Comparison of ENCODE assay signal across 7 mouse cellular contexts in genomic region chr11:3337961-3338360, GRCm38 (mm10). TPM values are rescaled to one million over a fixed set of nuclear protein-coding genes. Genes with fewer than 3 reads are reported as not detected.
DNase-seq lines count a peak whose midpoint lies in the region; ATAC-seq lines count a peak whose summit lies in the region.

No protein-coding gene starts in this region.

- H3K36me3 ChIP-seq in kidney, embryonic 15.5 days = peaks cover 12% of the 10 kb centered on the region
- H3K36me3 ChIP-seq in embryonic facial prominence, embryonic 15.5 days = peaks cover 9% of the 10 kb centered on the region; the same call in 1 of the 2 replicates
- peaks cover 6% of the 10 kb centered on the region; the same call in 1 of the 2 replicates for H3K36me3 ChIP-seq in hindbrain, embryonic 16.5 days (ENCODE audit: control insufficient read depth, insufficient read depth, low read length)
- peaks cover 5% of the 10 kb centered on the region; the same call in 1 of the 2 replicates for H3K36me3 ChIP-seq in neural tube, embryonic 12.5 days

- no peaks in the 10 kb centered on the region for H3K9me3 ChIP-seq in kidney, embryonic 15.5 days (replicated peaks)
- H3K9me3 ChIP-seq in embryonic facial prominence, embryonic 15.5 days (replicated peaks) = no peaks in the 10 kb centered on the region
- H3K9me3 ChIP-seq in hindbrain, embryonic 16.5 days (ENCODE audit: control insufficient read depth, low read length) = no peaks in the 10 kb centered on the region
- H3K9me3 ChIP-seq in neural tube, embryonic 12.5 days = no peaks in the 10 kb centered on the region

- no peak overlapping the region for H3K9ac ChIP-seq in kidney, embryonic 15.5 days
- no peak overlapping the region for H3K9ac ChIP-seq in embryonic facial prominence, embryonic 15.5 days
- no peak overlapping the region for H3K9ac ChIP-seq in hindbrain, embryonic 16.5 days (ENCODE audit: low read depth, low read length)
- 0 out of 2 replicates have a peak overlapping the region, but pooled peaks have one; percentile 22 for H3K9ac ChIP-seq in neural tube, embryonic 12.5 days

- no peak overlapping the region for H3K4me2 ChIP-seq in kidney, embryonic 15.5 days
- H3K4me2 ChIP-seq in embryonic facial prominence, embryonic 15.5 days (replicated peaks) = no peak overlapping the region
- H3K4me2 ChIP-seq in hindbrain, embryonic 16.5 days (ENCODE audit: low read length) = no peak overlapping the region
- 0 out of 2 replicates have a peak overlapping the region, but pooled peaks have one; percentile 21 for H3K4me2 ChIP-seq in neural tube, embryonic 12.5 days (replicated peaks)

- no peaks in the 10 kb centered on the region for H3K27me3 ChIP-seq in kidney, embryonic 15.5 days
- no peaks in the 10 kb centered on the region for H3K27me3 ChIP-seq in embryonic facial prominence, embryonic 15.5 days
- H3K27me3 ChIP-seq in hindbrain, embryonic 16.5 days (replicated peaks; ENCODE audit: control insufficient read depth, insufficient read depth, low read length) = no peaks in the 10 kb centered on the region
- no peaks in the 10 kb centered on the region for H3K27me3 ChIP-seq in neural tube, embryonic 12.5 days (replicated peaks)

- ATAC-seq in kidney, embryonic 15.5 days (replicated peaks; ENCODE audit: low FRiP score) = 0 out of 2 replicates have a peak, but pooled peaks have one; percentile 2
- ATAC-seq in embryonic facial prominence, embryonic 15.5 days (ENCODE audit: insufficient number of reproducible peaks, low FRiP score, low TSS enrichment, low read depth) = no peak
- no peak for ATAC-seq in hindbrain, embryonic 16.5 days
- peak; percentile 25; the same call in 1 of the 2 replicates for ATAC-seq in neural tube, embryonic 12.5 days (ENCODE audit: low FRiP score, low read depth)

- peaks cover 32% of the 10 kb centered on the region for H3K4me1 ChIP-seq in kidney, embryonic 15.5 days
- H3K4me1 ChIP-seq in embryonic facial prominence, embryonic 15.5 days = peaks cover 20% of the 10 kb centered on the region
- peaks cover 15% of the 10 kb centered on the region for H3K4me1 ChIP-seq in hindbrain, embryonic 16.5 days (ENCODE audit: control insufficient read depth, insufficient read depth, low read depth, low read length)
- peaks cover 17% of the 10 kb centered on the region for H3K4me1 ChIP-seq in neural tube, embryonic 12.5 days

- no peak overlapping the region for H3K4me3 ChIP-seq in kidney, embryonic 15.5 days (replicated peaks)
- H3K4me3 ChIP-seq in embryonic facial prominence, embryonic 15.5 days (replicated peaks) = no peak overlapping the region
- H3K4me3 ChIP-seq in hindbrain, embryonic 16.5 days (ENCODE audit: low read length) = no peak overlapping the region
- no peak overlapping the region for H3K4me3 ChIP-seq in neural tube, embryonic 12.5 days

- DNase-seq in kidney, postnatal 10 days = no peak
- DNase-seq in adipocyte (ENCODE audit: low spot score) = no peak
- DNase-seq in left cerebral cortex, adult 9 months (ENCODE audit: low spot score in 2 of 2) = no peak

- 65% methylated on average over 5 of the region's 5 CpGs for whole genome bisulfite sequencing in kidney, embryonic 15.5 days
- WGBS in embryonic facial prominence, embryonic 15.5 days = 58% methylated on average over 5 of the region's 5 CpGs
- WGBS in hindbrain, embryonic 16.5 days = 46% methylated on average over 5 of the region's 5 CpGs
- 57% methylated on average over 5 of the region's 5 CpGs for WGBS in neural tube, embryonic 12.5 days

- peak overlapping the region; percentile 75 for H3K27ac ChIP-seq in kidney, embryonic 15.5 days
- H3K27ac ChIP-seq in embryonic facial prominence, embryonic 15.5 days (replicated peaks) = 0 out of 2 replicates have a peak overlapping the region, but pooled peaks have one; percentile 17
- peak overlapping the region; percentile 44; the same call in 1 of the 2 replicates for H3K27ac ChIP-seq in hindbrain, embryonic 16.5 days (ENCODE audit: low read depth, low read length)
- peak overlapping the region; percentile 47; the same call in 1 of the 2 replicates for H3K27ac ChIP-seq in neural tube, embryonic 12.5 days

RNA-seq across cellular contexts. Expression of gene Pik3ip1, which starts 7.8 kb away (rescaled TPM):
- 11.4 and 13.2 TPM in 2 replicates for polyA plus RNA-seq in kidney, embryonic 15.5 days (2015; fragmentation: Nextera tagmentation; extraction: Ambion mirVana)
- 13.9 and 15.8 TPM in 2 replicates for polyA plus RNA-seq in embryonic facial prominence, embryonic 15.5 days (2015; fragmentation: Nextera tagmentation; extraction: Ambion mirVana)
- polyA plus RNA-seq in hindbrain, embryonic 16.5 days (2015; fragmentation: Nextera tagmentation; extraction: Ambion mirVana) = 30.8 and 36.1 TPM in 2 replicates
- polyA plus RNA-seq in neural tube, embryonic 12.5 days (2016; fragmentation: Nextera tagmentation; extraction: Ambion mirVana) = 21.2 and 22.6 TPM in 2 replicates

RNA-seq across cellular contexts. Expression of gene Patz1, which starts 49.3 kb away (rescaled TPM):
- polyA plus RNA-seq in kidney, embryonic 15.5 days (2015; fragmentation: Nextera tagmentation; extraction: Ambion mirVana) = 57.3 and 60.4 TPM in 2 replicates
- 43.4 and 46.3 TPM in 2 replicates for polyA plus RNA-seq in embryonic facial prominence, embryonic 15.5 days (2015; fragmentation: Nextera tagmentation; extraction: Ambion mirVana)
- 35.2 and 40.7 TPM in 2 replicates for polyA plus RNA-seq in hindbrain, embryonic 16.5 days (2015; fragmentation: Nextera tagmentation; extraction: Ambion mirVana)
- polyA plus RNA-seq in neural tube, embryonic 12.5 days (2016; fragmentation: Nextera tagmentation; extraction: Ambion mirVana) = 115 and 117 TPM in 2 replicates

Comparison
In these comparisons a context has a peak if more than half of its experiments do, and no peak if none do; other contexts are left out.
1. ATAC-seq: peak in kidney, embryonic 15.5 days (single experiment) and neural tube, embryonic 12.5 days (single experiment); none in embryonic facial prominence, embryonic 15.5 days (single experiment) and hindbrain, embryonic 16.5 days (single experiment).
2. H3K27ac ChIP-seq: peak in every context shown above with its lines; median percentile 75 in kidney, embryonic 15.5 days; 47 in neural tube, embryonic 12.5 days; 44 in hindbrain, embryonic 16.5 days; 17 in embryonic facial prominence, embryonic 15.5 days.